Mouse (Mus musculus) hindbrain, embryonic 10.5 days (tissue): ENCODE data around the gene Xrcc5. TPM values are rescaled to one million over a fixed set of nuclear protein-coding genes. Genes with fewer than 3 reads are reported as not detected.
A peak's percentile ranks its signal among the peaks of the same experiment; 100 is the strongest.

ENCODE experiments used
- DNase-seq: peaks from one replicate; pipeline ENCODE4 v3.0.0-alpha.2; 2017; ENCODE audit warnings: low spot score
- H3K27ac ChIP-seq: fragments of 300-500 bp; sonication (generic); 2 replicates; pipeline ENCODE4 v1.5.1; 2016; ENCODE audit warnings: mild to moderate bottlenecking, moderate library complexity
- H3K27me3 ChIP-seq: fragments of 300-500 bp; sonication (generic); 2 replicates; pipeline ENCODE4 v1.6.1; 2016; ENCODE audit warnings: mild to moderate bottlenecking; ENCODE audit not compliant: poor library complexity, insufficient read depth, severe bottlenecking
- H3K36me3 ChIP-seq: fragments of 300-500 bp; sonication (generic); 2 replicates; pipeline ENCODE4 v1.6.1; 2016; ENCODE audit warnings: mild to moderate bottlenecking, moderate library complexity
- H3K4me1 ChIP-seq: fragments of 300-500 bp; sonication (generic); replicated peaks from 2 replicates; pipeline ENCODE4 v1.6.1; 2016; ENCODE audit warnings: mild to moderate bottlenecking
- H3K4me3 ChIP-seq: fragments of 300-500 bp; sonication (generic); 2 replicates; pipeline ENCODE4 v1.5.1; 2016; ENCODE audit warnings: mild to moderate bottlenecking, moderate library complexity
- H3K9me3 ChIP-seq: fragments of 300-500 bp; sonication (generic); 2 replicates; pipeline ENCODE4 v1.6.1; 2016; ENCODE audit warnings: mild to moderate bottlenecking, moderate library complexity
- WGBS: fragments of 180-500 bp; shearing (Covaris S2); methylation state at CpG from one replicate; pipeline ENCODE4 v1.1.7; 2016; 5-methylcytosine and 5-hydroxymethylcytosine counted together
- polyA plus RNA-seq: library from polyadenylated mRNA; unstranded; fragments of >200 nt; fragmentation: Nextera tagmentation; extraction: Ambion mirVana; gene quantifications from 2 replicates; pipeline ENCODE4 v1.2.1, GENCODE M21; 2016

Xrcc5 gene
- polyA plus RNA-seq, result 48.1 and 50.2 TPM in 2 replicates

DNA sequence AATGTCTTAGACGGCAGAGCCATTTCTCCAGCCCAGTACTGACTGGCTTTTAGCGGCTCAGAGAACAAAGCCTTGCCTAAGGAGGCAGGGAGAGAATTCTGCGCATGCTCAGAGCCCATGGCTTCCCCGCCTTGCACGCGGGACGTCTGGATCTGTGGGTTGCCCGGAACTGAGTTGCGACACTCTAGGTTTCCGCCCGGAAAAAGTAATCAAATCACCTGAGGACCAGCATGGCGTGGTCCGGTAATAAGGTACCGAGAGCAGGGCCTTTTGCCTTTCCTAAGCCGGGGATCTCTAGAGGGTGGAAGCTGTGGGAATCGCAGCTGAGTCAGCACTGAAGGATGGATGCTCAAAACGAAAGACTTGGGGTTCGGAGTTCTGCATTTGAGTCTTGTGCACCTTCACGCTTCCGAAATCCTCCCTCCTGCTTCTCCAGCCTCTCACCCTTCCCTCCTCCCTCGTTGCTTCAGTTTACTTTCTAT lies at the start of gene Xrcc5:
Gene Xrcc5, plus strand, starts transcription at position 105 of the 482 bp plus-strand sequence.
- Histone ChIP-seq H3K27me3 (no peaks in the 10 kb centered on the region), H3K4me3 (peak within 1 kb of the TSS; percentile 68), H3K4me1 (peaks cover 32% of the 10 kb centered on the region), H3K36me3 (peaks cover 21% of the 10 kb centered on the region), H3K9me3 (no peaks in the 10 kb centered on the region), H3K27ac (peak within 1 kb of the TSS; percentile 96)
- peak; percentile 95 for DNase-seq
- WGBS, result under 1% methylated on average over 21 of the region's 21 CpGs

DNA sequence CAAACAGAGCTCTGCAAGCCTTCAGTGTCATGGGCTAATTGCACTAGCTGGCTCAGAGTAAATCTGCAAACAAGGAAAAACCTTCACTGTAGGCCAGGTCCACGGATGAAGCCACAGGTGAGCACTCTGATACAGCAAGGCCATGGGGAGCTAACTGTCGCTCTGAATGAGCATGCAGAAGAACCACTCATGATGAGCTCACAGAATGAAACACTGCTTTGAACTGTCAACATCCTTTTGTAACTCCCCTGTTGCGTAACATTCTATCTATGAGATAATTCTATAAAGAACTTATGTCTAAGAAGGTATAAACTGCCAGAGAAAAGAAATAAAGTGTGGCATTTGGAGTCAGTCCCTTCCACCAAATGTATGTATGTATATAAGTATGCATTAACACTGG lies 44.1 kb upstream of the Xrcc5 start:
- WGBS, result 95% methylated on average over 3 of the region's 3 CpGs
- Histone ChIP-seq H3K36me3 (peaks cover 19% of the 10 kb centered on the region), H3K4me3 (no peak overlapping the region), H3K27ac (no peak overlapping the region), H3K9me3 (no peaks in the 10 kb centered on the region), H3K4me1 (peaks cover 14% of the 10 kb centered on the region), H3K27me3 (no peaks in the 10 kb centered on the region)
- DNase-seq, result no peak

DNA sequence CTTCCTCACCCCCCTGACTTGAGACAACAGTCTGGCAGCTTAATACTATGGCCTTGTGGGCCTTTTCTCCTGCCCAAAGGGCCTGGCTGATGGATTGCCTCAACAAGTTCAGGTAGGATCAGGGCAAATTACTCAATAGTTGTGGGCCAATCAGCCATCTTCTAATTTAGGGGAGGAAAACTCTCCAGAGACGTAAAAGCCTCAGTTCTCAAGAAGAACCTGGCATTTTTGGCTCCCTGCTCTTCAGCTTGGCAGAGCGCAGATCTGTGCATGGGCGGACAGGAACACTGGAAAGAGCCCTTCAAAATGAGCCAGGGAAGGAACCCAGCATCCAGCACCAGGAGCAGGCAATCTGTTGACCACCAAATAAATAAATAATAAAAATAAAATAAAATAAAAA lies 29.1 kb upstream of the Xrcc5 start:
- H3K4me1 ChIP-seq, result no peaks in the 10 kb centered on the region
- no peaks in the 10 kb centered on the region; the same call in 1 of the 2 replicates for H3K9me3 ChIP-seq
- H3K27ac ChIP-seq, result no peak overlapping the region
- no peaks in the 10 kb centered on the region for H3K27me3 ChIP-seq
- DNase-seq, result no peak
- peaks cover 29% of the 10 kb centered on the region for H3K36me3 ChIP-seq
- H3K4me3 ChIP-seq, result no peak overlapping the region
- 88% methylated on average over 3 of the region's 3 CpGs for WGBS

DNA sequence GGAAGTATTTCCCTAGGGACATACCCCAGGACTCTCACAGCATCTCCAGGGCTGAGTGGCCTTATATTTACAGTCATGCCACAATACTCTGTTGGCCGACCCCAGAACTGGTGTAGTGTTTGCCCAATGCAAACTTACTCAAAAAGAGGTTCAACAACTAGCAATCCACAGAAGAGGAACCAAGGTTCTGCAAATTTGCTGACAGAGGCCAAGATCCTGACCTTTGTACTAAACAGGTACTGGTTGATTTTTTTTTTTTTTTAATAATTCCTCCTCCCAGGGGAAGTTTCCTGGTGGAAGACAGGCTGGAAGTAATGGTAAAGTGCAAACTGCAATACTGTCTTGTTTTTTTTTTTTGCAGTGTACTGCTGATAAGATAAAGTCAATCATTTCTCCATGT lies 24.6 kb upstream of the Xrcc5 start:
- 89% methylated on average over 1 of the region's 1 CpGs for WGBS
- H3K9me3 ChIP-seq, result no peaks in the 10 kb centered on the region
- H3K4me3 ChIP-seq, result no peak overlapping the region
- H3K27ac ChIP-seq, result no peak overlapping the region
- peaks cover 10% of the 10 kb centered on the region for H3K27me3 ChIP-seq
- no peaks in the 10 kb centered on the region for H3K36me3 ChIP-seq
- H3K4me1 ChIP-seq, result peaks cover 32% of the 10 kb centered on the region
- DNase-seq, result no peak

DNA sequence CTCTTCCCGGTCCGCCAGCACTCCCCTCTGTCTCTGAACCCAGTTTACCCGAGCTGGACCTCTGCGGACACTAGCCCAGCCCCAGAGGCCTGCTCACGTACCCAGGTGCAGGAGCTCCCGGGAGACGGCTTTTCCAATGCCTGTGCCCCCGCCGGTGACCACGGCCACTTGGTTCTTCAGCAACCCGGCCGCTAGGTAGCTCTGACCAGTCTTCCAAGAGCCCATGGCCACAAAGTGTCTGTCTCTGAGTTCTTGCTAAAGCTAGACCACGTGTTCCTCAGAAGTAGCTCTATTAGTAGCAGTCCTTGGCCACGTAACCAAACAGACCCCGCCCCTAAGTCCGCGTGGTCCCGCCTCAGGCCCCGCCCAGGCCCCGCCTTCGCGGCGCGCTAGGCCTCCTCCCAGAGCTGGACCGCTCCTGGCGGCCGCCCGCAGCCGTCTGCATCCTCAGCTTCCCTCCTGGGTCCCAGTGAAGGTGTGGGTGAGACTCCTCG lies 23.2 kb upstream of the Xrcc5 start, which contains the start of the genes Pecr and Tmem169:
Gene Pecr, minus strand, starts transcription at position 323 of the 494 bp plus-strand sequence.
Gene Tmem169, plus strand, starts transcription at position 378 of the 494 bp plus-strand sequence.
- Histone ChIP-seq H3K27ac (peak within 1 kb of the TSS; percentile 87), H3K4me3 (peak within 1 kb of the TSS; percentile 70), H3K36me3 (no peaks in the 10 kb centered on the region), H3K4me1 (peaks cover 35% of the 10 kb centered on the region), H3K9me3 (no peaks in the 10 kb centered on the region), H3K27me3 (peaks cover 10% of the 10 kb centered on the region)
- under 1% methylated on average over 30 of the region's 30 CpGs for WGBS
- DNase-seq, result peak; percentile 95

DNA sequence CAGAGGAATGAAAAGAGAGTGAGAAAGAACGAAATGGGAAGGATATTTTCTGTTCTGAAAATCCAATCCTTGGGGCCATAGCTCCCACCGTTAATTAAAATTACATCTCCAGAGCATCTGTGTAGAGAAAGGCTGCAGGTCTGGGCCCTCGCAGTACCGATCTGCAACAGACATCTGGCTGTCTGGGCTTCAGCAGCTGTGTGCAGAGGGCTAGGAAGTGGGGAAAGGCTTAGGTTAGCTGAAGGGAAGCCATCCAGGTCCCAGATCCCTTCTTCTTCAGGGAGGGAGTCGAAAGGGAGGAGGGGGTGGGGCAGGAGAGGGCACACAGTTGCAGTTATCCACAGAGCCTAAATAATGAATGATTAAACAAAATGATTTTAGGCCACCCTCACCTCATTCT lies 22.7 kb upstream of the Xrcc5 start:
- H3K4me1 ChIP-seq, result peaks cover 35% of the 10 kb centered on the region
- H3K27me3 ChIP-seq, result peaks cover 10% of the 10 kb centered on the region
- peak overlapping the region; percentile 70 for H3K4me3 ChIP-seq
- H3K27ac ChIP-seq, result peak overlapping the region; percentile 87
- H3K36me3 ChIP-seq, result no peaks in the 10 kb centered on the region
- no peaks in the 10 kb centered on the region for H3K9me3 ChIP-seq
- 4% methylated on average over 5 of the region's 5 CpGs for WGBS
- DNase-seq, result no peak

DNA sequence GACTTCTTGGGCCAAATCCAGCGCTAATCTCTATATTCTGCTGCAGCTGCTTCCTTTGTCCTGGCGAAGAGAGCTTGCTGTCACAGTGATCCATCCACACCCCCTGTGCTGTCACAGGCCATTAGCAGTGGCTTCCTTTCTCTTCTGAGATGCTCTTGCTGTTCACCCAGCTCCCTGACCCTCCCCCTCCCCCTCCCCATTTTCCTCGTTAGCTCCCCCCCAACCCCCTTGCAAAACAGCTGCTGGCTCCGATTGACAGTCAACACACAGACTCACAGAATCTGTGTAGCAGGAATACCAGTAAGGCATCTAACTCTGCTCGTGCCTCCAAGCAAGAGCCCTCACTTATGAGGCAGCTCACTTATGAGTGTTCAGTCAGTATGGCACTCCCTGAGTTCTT lies 20.3 kb upstream of the Xrcc5 start:
- 16% methylated on average over 5 of the region's 5 CpGs for WGBS

DNA sequence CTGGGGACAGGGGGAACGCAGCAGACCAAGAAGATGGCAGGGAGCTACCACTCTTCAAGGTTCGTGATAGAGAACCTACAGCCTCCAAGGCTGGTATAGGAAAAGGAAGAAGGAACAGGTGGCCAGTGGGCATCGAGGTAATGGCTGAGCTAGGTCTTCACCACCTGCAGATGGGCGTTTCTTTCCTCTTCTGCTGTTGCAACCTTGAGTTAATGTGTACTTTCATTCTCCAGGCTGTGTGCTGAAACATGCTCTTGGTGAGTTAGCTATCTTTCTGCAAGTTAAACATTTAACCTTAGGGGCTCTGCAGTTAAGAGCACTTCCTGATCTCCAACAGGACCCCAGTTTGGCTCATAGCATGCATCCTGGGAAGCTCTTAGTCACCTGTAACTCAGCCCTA lies 19.3 kb upstream of the Xrcc5 start:
- WGBS, result 91% methylated on average over 4 of the region's 4 CpGs
- H3K4me3 ChIP-seq, result no peak overlapping the region
- H3K36me3 ChIP-seq, result 0 out of 2 replicates have a peak, but pooled peaks cover 4% of the 10 kb centered on the region
- peak overlapping the region; percentile 86 for H3K27ac ChIP-seq
- peaks cover 10% of the 10 kb centered on the region for H3K27me3 ChIP-seq
- no peak for DNase-seq
- peaks cover 35% of the 10 kb centered on the region for H3K4me1 ChIP-seq
- H3K9me3 ChIP-seq, result no peaks in the 10 kb centered on the region

More for the DNA sequence above, 20.3 kb upstream of the Xrcc5 start:
- Histone ChIP-seq H3K9me3 (no peaks in the 10 kb centered on the region), H3K27me3 (peaks cover 10% of the 10 kb centered on the region), H3K4me1 (peaks cover 35% of the 10 kb centered on the region), H3K36me3 (no peaks in the 10 kb centered on the region), H3K4me3 (no peak overlapping the region), H3K27ac (peak overlapping the region; percentile 86)
- DNase-seq, result peak; percentile 51

DNA sequence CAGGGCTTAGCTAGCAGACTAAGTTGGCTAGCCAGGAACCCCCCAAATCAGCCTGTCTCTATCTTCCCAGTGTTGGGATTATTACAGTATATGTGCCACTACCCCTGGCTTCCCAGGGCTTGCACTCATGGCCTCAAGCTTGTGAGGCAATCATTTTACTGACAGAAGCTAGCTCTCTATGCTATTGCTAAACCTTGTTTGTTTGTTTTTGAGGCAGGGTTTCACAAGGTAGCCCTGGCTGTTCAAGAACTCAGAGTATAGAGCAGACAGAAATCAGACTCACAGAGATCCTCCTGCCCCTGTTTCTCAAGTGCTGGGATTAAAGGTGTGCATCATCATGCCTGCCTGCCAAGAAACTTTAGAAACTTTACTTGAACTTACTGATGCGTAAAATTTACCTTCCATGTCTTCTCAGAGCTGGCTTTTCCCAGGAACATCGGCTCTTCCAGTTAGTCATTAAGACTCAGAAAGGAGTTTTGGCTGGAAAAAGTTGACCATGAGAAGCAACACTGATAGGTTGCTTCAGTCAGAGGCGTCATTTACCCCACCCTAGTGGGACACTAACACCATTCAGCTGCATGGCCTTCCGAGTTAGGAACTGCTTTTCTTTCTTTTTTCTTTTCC lies 18.6 kb upstream of the Xrcc5 start:
- no peak for DNase-seq
- H3K4me1 ChIP-seq, result peaks cover 34% of the 10 kb centered on the region
- 87% methylated on average over 4 of the region's 4 CpGs for WGBS
- no peaks in the 10 kb centered on the region for H3K9me3 ChIP-seq
- H3K27me3 ChIP-seq, result peaks cover 10% of the 10 kb centered on the region
- H3K36me3 ChIP-seq, result 0 out of 2 replicates have a peak, but pooled peaks cover 4% of the 10 kb centered on the region
- H3K27ac ChIP-seq, result no peak overlapping the region
- no peak overlapping the region for H3K4me3 ChIP-seq

DNA sequence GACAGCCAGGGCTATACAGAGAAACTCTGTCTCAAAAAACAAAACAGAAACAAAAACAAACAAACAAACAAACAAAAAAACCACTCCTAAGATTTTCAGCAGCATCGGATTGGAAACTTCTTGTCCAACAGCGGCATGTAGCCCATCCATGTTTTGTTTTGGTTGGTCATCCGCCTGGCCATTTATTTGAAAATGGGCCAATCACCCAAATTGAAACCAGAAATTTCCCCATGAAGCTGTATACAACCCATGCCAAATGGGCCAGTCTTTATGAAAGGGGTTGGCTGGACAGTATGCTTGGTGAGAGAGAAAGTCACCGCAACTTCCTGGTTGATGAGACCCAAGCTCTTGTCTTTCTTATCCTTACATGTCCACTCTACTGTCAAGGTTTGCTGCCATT lies 16.3 kb upstream of the Xrcc5 start:
- WGBS, result 94% methylated on average over 4 of the region's 4 CpGs
- DNase-seq, result no peak
- H3K9me3 ChIP-seq, result no peaks in the 10 kb centered on the region
- H3K4me1 ChIP-seq, result peaks cover 19% of the 10 kb centered on the region
- H3K4me3 ChIP-seq, result no peak overlapping the region
- H3K27ac ChIP-seq, result no peak overlapping the region
- H3K27me3 ChIP-seq, result no peaks in the 10 kb centered on the region
- 0 out of 2 replicates have a peak, but pooled peaks cover 4% of the 10 kb centered on the region for H3K36me3 ChIP-seq

DNA sequence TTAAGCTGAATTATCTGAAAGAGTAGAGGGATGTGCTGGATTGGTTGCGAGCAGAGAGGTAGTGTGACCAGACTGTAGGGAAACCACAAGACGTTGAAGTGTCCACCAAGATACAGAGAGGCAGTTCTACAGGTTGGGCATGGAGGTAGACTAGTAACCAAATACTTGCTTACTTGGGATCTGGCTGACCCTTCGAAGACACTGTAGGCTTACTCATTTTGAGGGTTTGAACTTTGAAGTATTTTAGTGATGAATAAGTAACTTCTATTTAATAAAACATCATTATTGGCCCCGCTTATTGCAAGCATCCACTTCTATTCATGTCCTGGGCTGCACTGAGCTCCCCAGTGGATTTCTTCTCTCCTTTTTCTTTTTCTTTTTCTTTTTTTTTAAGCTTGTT lies 15.8 kb upstream of the Xrcc5 start:
- Histone ChIP-seq H3K27ac (no peak overlapping the region), H3K9me3 (no peaks in the 10 kb centered on the region), H3K27me3 (no peaks in the 10 kb centered on the region), H3K4me1 (peaks cover 15% of the 10 kb centered on the region), H3K4me3 (no peak overlapping the region), H3K36me3 (0 out of 2 replicates have a peak, but pooled peaks cover 4% of the 10 kb centered on the region)
- DNase-seq, result no peak
- 92% methylated on average over 4 of the region's 4 CpGs for WGBS

DNA sequence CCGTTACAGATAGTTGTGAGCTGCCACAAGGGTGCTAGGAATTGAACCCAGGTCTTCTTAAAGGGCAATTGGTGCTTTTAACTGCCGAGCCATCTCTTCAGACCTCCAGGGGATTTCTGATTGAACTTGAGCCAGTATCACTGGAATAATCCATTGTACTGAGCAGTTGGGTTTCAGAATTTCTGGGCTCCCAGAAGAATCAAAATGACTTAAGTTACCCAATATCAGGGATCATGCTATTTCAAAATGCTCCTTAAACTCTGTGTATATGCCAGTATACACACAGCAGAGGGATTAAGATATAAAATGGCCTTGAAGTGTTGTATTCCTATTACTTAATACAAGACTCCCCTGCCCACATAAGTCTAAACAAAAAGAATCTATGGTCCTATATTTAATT lies 15.3 kb upstream of the Xrcc5 start:
- no peak for DNase-seq
- H3K27me3 ChIP-seq, result no peaks in the 10 kb centered on the region

More for the DNA sequence above, 15.3 kb upstream of the Xrcc5 start:
- Histone ChIP-seq H3K27ac (no peak overlapping the region), H3K9me3 (no peaks in the 10 kb centered on the region), H3K4me3 (no peak overlapping the region), H3K36me3 (0 out of 2 replicates have a peak, but pooled peaks cover 4% of the 10 kb centered on the region), H3K4me1 (peaks cover 10% of the 10 kb centered on the region)
- WGBS, result 94% methylated on average over 2 of the region's 2 CpGs
